Mouse (Mus musculus) layer of hippocampus, adult 9-10 months (tissue): ENCODE results near the gene Trim54.

Experiments
- DNase-seq: peaks from one replicate; pipeline ENCODE4 v3.0.0; 2022; ENCODE audit warnings: low spot score

Gene Trim54

DNA sequence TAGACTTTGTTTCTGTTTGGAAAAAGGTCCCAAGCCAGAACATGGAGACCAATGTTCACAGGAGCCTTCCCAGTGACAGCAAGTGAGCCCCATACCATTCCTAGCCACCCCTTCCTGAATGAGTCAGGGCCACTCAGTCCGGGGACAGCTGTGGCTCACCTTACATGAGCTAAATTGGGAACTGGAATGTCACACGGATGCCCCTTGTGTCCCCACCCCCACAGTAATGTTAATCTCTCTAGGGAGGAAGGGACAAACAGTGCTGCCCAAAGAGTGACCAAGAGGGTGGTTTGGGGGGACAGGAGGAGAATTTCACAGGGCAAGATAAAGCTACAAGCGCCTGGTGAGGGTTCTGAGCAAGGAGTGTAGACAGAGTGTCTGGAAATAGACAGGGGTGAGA, at the start of gene Trim54:
Gene Trim54 (plus strand): TSS at position 359 of the 400 bp plus-strand sequence.
- no peak for DNase-seq

DNA sequence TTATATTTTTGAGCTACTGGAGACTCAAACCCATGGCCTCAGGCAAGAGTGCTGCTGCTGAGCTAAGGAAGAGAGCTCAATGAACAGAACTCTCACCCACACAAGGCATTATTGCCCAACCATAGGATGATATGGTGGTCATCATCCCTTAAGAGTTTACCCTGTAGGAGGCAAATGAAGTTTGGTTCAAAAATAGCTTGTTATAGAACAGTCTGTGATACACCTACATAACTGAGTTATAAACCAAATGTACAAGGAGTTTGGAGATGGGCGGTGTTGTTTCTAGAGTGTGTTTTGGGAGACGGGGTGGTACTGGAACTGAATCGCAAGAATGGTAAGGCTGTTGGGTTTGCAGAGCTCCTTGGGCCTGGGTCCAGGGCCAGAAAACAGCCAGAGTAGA, 46.7 kb upstream of the Trim54 start:
- DNase-seq: no peak

DNA sequence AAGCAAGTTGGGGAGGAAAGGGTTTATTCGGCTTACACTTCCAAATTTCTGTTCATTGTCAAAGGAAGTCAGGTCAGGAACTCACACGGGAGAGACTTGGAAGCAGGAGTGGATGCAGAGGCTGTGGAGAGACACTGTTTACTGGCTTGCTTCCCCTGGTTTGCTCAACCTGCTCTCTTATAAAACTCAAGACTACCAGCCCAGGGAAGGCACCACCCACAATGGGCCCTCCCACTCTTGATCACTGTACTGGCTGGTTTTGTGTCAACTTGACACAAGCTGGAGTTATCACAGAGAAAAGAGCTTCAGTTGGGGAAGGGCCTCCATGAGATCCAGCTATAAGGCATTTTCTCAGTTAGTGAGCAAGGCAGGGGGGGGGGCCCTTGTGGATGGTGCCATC, 45.5 kb upstream of the Trim54 start:
- no peak for DNase-seq

DNA sequence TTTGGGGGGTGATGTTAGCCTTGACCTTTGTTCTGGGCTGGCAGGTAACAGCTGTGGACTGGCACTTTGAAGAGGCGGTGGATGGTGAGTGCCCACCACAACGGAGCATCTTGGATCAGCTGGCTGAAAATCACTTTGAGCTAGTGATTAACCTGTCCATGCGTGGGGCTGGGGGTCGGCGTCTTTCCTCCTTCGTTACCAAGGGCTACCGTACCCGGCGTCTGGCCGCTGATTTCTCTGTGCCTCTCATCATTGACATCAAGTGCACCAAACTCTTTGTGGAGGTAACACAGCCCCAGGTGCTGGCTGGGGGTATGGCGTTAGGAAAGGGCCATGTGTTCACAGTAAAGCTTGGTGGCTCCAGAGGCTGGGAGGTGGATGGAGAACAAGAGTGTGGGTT, 44.7 kb upstream of the Trim54 start:
- no peak for DNase-seq

DNA sequence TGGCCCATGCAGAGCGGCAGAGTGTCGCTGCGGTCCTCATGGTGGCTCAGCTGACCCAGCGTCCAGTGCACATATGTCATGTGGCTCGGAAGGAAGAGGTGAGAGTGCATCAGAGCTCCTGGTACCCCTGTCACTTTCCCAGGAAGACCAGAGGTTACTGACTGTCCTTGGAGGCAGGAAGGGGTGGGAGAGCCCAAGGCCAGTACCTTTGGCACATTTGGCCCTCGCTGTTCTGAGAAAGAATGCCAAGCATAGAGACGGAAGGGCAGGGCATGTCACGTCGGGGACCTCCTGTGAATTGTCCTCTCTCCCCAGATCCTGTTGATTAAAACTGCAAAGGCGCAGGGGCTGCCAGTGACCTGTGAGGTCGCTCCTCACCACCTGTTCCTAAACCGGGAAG, 43.3 kb upstream of the Trim54 start:
- no peak for DNase-seq

DNA sequence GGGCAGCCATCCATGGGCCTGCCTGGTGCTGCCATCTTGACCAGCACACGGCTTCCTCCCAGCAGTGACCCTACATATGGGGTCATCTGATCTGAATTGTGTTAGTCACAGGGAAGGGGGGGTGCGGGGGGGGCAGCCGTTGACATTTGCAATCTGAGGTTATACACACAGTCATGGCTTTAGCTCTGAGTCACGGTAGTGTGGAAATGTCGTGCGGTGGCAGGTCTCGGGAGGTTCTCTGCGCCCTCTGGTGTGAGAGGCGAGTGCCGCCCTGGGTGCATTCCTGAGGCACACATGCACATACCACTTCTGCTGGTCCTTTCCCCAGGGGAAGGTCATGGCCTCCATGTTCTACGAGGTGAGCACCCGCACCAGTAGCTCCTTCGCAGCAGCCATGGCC, 40.2 kb upstream of the Trim54 start:
- DNase-seq: no peak

DNA sequence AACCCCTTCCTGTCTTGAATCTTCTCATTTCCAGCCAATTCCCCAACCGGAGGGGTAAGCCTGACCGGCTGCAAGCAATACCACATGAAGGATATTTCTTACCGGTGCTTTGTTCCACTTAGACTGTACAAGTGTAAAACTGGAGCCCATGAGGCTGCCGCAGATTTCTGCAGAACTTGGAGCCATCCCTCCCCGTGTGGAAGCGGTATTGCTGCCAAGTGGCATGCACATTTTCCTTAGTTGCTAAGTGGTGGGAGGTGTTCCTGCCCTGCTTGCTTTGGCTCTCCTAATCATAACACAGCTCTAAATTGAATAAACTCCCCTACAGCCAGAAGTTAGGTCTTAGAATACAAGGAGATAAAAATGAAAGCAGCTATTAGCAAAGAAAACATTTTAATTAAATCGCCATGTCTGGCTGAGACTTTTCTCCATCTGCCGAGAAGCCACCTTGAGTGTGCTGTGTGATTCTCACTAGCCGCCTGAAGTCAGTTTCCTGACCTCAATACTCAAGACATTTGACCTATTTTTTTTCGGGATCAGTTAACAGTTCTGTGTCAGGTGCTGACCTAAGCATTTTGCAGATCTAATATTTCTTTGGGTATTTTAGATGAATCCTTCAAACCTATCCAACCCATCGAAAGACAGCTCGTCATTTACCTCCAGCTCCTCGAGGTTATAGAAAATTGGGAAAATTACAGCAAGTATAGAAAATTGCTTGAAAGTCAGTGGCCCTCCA, 36.3 kb upstream of the Trim54 start:
- no peak for DNase-seq

DNA sequence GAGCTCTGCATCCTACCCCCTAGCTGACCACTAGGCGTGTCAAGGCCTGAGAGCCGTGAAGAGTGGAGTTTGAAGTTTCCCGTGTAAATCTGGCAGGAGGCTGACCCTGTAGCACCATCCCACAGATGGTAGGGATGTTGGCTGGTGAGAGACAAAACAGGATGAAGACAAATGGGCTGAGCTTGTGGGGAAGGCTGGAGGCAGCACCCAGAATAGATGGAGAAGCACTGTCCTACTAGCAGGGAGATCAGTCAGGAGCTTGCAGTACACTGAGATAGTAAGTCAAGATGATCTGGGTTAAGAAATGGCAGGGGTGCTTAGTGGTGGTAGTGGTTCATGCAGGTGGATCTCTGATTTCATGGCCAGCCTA, 35.7 kb upstream of the Trim54 start:
- no peak for DNase-seq

DNA sequence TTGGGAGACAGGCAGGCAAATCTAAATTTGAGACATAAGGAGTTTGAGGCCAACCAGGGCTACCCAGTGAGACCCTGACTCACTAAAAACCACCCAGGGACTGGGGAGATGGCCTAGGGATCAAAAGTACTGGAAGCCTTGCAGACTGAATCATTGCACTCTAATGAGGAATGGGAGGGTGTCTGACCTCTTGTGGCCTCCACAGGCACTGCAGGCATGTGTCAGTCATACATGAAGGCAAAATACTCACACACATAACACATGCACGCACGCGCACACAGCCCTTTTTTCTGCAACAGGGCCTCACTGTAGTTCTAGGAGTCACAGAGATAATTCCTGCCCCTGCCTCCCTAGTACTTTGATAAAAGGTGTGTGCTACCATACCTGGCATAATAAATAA, 35.1 kb upstream of the Trim54 start:
- DNase-seq: no peak

DNA sequence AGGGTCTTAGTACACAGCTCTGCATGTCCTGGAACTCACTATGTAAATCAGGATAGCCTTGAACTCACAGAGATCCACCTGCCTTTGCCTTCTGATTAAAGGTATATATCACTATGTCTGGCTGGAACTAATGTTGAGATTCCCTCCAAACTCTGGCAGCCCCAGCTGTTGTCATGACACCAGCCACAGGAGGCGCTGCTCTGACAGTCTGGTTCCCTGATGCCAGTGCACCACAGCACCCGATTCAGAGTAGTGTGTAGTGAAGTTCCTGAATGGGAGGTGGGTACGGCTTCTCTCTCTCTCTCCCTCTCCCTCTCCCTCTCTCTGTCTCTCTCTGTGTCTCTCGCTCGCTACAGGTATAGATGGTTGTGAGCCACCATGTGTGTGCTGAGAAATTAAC, 34.2 kb upstream of the Trim54 start:
- no peak for DNase-seq

DNA sequence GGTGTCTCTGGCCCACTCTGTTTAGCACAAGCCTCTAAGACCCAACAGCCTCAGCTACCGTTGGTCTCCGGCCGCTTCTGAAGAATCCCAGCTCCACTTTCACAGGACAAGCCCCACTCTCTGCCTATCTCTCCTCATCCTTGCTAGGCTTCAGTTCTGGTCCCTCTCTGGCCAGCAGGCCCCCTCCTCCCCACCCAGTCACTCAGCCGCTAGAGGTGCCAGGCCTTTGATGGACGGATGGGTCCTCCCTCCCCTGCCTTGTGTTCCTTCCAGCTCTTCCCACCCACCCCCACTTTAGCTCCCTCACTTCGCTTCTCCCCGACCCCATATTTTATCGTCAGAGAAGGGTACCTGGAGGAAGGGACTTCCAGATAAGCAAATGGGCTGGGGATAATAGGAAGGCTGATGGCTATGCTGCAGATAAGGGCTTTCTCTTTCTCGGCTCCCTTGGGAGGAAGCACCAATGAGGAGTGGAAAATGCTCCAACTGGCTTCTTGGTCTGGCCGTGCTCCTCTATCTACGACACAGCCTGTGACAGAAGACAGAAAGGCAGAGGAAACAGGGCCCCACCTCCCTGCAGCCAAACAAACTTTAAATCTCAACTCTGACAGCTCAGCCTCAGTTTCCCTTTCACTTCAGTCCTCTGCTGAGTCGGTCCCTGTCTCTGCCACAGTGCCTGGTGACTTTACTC, 33.4 kb upstream of the Trim54 start:
- no peak for DNase-seq

DNA sequence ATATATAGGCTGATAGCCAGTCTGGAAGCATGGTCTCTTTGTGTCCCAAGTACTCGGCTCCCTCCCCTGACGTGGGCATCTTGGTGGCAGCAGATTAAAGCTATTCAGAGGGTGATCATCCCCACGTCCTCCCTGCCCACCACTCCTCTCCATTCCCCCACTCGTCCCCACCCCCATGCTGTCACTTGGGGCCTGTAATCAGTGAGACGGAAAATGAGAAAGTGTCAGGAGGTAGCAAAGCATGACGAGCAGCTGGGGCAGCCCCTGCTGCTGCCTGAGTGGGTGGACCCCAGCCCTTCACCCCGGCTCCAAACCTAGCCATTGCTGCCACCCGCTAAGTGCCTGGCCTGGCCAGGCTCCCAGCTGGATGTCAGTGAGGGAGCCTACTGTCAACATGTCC, 32.6 kb upstream of the Trim54 start:
- no peak for DNase-seq

DNA sequence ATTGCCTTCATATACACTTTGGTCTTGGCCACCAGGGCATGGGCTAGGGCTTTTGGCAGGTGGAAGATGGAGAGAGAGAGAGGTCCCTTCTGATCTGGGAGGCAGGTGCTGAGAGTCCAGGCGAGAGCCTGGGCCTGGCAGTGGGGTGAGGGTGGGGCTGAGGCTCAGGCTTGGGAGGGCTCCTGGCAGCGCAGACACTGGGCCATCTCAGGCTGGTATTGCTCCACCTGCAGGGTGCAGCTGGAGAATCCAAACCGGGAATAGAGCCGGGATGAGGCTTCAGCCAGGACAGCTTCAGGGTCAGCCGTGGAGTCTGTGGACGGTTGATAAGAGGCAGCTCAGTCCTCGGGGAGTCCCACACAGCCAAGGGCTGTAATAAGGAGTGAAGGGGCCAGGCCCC, 29.9 kb upstream of the Trim54 start:
- DNase-seq: no peak

DNA sequence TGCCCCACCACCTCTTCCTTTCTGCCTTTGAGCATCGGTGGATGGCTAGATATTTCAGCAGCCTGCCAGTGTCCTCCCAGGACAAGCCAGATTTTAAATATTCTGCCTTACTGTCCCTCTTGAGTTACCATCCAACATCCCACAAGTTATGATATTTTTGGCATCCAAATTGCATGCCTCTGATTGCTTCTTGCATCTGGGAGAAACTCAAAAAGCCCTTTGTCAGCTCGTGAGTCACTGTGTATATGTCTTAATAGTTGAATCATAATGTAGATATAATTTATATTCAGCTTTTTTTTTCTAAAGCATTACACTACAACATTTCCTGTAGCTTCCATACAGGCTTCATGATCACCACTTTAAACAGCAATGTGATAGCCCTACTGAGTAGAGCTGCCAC, 29.4 kb upstream of the Trim54 start:
- DNase-seq: no peak

DNA sequence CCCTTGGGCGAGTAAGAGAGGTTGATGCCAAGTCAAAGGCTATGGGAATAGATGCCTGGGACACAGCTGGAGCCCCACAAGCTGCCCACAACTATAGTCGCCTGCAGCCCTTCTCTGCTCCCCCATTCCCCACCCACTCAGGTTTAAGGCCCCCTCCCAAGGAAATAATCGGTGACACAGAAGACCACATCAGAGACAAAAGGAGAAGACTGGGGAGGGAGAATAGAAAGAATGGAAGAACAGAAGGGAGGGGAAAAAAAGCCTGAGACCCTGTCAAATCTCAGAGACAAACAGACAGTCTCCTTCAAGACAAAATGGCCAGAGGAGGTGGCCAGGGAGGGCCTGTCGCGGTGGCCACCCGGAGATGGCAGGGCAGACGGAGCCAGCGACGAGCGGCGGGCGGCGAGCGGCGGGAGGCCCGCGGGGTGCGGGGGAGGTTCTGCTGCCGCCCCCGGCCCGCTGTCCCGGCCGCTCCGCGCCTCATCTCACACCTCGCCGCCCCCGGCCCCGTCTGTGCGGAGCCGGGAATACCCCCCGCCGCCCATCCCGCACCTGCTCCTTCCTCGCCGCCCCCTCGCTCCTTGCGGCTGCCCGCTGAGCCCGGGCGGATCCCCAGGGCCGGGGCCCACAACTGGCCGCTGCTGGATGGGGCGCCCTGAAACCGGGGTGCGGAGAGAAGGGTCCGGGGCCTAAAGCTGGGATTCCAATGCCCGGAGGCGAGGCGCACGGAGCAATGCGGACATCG, 24.1 kb upstream of the Trim54 start:
- DNase-seq: no peak

DNA sequence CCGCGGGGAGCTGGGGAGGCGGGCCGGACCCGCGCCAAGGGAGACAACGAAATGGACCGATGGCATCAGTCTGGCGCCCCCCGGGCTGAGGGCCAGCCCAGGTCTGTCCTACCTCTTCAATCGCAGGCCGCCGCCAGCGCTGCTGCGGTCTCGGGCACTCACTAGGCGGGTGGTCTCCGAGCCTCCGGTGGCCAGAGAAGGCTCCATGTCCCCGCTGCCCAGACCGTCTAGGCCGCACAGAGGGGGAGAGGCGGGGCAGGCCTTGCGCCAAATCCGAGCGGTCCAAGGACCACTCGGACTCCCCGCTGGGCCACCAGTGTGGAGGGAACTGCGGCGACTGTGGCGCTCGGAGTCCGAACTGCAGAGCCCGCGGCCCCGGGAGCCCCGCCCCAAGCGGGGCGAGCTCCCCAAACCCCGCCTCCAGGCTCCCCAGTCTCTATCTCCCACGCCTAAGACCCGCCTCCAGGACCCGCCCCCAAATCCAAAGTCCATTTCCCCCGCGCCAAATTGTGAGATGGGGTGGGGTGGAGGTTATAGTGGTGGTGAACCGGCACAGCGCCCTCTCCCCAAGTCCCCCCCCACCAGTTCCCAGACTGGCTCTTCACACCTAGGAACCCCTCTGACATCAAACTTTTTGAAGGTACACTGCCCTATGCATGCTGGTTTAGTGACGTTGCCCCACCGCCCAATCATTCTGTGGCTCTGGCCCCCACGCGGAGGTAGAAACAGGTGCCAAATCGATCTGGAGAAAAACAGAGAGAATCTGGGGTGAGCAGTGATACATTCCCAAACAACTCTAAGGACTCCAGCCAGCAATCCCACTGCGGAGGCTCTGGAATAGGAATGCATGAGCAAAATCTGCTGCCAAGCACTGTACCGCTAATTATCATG, 23.1 kb upstream of the Trim54 start:
- no peak for DNase-seq

DNA sequence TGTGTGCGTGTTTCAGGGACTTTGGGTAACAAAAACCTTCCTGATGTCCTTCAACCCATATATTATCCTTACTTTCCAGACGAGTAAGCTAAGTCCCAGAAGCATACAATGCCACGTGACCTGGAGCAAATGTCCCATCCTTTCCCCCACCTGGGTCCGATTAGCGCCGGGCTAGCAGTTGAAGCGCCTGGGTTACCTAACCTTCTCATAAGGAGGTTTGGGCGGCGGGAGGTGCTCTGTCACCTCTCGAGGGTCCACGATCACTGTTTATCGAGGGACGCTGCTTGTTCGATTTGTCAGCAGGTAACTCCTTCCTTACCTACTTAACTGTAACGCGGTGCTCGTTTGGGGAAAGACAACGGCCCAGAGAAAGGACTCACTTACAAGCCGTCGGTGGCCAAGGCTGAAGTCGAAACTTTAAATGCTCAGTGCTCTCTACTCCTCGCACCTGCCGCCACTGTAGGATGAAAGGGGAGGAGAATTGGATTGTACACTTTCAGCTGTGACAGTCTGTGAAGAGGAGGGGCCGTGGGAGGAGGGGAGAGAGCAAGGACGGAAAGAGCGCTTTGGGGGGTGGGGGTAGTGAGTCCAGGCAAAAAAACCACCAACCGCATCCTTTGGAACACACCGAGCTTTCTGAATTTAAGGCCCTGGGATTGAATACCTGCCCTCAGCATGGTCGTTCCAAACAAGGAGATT, 22.3 kb upstream of the Trim54 start:
- no peak for DNase-seq

DNA sequence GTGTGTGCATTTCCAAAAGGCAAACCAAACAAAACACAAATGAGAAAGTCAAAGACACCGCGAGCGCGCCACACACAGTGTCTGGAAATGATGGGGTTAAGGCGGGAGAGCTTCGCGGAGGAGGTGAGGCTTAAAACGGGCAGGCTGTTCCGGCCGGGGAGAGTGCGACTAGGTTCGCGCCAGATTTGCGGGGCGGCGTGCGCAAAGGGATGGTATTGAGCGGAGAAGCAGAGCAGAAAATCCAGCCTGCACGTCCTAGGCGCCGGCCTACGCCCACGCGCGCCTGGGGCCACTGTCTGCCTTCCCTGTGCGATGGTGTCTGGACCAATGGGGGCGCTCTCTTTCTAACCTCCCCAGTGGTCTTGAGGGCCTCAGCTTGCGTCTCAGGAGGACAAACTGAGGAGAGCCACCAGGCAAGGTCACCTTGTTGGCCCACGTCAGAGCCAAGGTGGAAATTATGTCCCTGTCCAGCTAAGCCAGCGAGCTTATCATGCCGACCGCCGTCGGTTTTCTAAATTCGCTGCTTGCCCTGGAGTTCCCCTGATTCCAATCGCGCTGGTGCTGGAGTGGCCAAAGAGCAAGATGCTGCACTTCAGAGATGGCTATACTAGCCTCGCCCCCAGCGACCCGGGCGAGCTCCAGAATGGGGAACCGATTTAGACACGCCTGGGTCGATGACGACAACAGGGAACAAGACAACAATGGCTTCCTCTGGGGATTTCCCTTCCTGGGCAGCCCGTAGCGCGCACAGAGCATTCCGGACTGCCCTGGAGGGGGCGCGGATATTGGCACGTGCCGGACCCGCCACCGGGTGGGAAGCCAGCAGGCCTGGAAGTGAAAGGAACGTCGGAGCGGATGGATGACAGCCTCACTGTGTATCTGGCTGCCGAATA, 21.5 kb upstream of the Trim54 start:
- DNase-seq: no peak

DNA sequence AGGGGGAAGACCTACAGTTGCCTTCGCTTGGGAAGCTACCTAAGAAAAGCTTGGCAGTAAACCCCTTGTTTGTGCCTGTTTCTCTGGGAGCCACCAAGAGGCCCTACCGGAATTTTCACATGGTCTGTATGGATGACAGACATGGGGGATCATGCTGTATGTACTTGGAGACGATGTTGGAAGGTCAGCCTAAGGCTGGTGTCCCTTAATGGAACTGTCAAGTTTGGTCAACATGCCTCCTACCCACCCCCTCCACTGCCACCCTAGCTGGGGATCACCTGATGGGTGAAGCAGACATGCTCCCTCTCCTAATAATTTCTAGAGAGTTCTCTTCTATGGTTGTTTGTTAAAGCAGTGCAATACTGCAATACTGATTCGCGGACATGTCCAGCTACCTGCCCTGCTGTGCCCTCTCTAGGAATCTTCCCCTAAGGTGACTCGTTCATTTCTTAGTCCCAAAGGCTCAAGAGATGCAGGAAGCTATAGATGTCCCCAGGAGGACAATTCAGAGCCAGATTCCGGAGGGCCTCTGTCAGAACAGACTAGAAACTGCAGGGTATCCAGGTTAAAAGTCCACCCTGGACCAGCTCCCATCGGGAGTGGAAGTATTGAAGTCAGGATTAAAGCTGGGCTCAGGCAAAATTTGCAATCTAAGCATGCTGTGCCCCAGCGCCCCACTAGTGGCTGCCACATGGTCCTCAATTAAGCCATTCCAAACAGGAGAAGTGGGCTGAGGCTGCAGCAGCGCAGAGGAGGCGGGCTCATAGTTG, 20.6 kb upstream of the Trim54 start:
- DNase-seq: no peak

DNA sequence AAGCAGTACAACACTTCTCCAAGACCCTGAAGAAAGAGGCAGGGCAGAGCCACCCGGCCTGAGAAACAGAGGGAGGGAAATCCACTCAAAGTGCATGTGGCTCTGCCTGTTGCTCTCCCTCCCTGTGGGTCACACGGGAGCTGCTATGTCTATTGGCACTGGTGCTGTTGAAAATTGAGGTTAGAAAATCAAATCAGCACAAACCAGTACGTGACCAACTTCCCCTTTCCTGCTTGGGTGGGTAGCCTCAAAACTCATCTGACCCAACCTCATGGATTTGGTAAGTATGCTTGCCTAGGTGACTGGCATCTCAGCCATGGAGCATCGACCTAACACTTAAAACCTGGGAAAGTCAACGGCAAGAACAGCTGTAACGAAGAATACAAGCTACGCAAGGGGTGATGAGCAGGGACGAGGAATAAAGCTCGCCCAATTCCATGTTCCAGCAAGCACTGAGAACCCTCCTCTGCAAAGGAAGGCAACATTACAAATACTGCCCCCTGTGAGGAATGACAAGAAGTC, 10.6 kb upstream of the Trim54 start, which contains the start of gene Dnajc5g:
Gene Dnajc5g (plus strand): TSS at position 472 of the 522 bp plus-strand sequence.
- DNase-seq: no peak
